Mouse (Mus musculus) granulocyte monocyte progenitor cell, adult 5-6 weeks (primary cell): ENCODE data around the gene Trex1. TPM values are rescaled to one million over a fixed set of nuclear protein-coding genes. Genes with fewer than 3 reads are reported as not detected.

Source experiments
- ATAC-seq: replicated peaks from 2 replicates; pipeline ENCODE4 v1.8.0; 2016; ENCODE audit warnings: mild to moderate bottlenecking, moderate TSS enrichment, inconsistent platforms; ENCODE audit not compliant: poor library complexity, severe bottlenecking
- total RNA-seq, 2 experiments: library from RNA; stranded (forward) in 1 of 2; stranded (reverse) in 1 of 2; fragments of 200-712, 200-1000 nt in 1 of 2; fragments of >200 nt in 1 of 2; fragmentation: Nextera tagmentation in 1 of 2; gene quantifications; 2 replicates each; pipeline ENCODE4 v1.2.3; 2014 to 2017

Gene Trex1
- total RNA-seq (2014; fragmentation: Nextera tagmentation): 23.5 and 32.3 TPM in 2 replicates
- 17.1 and 17.8 TPM in 2 replicates for total RNA-seq (2017)

GRCm38 (mm10) chr9:109059136-109059903 is at the start of gene Trex1:
Gene Trex1, minus strand, starts transcription at chr9:109059734.
- peak; percentile 65 for ATAC-seq

- no peak for ATAC-seq
Measured at GRCm38 (mm10) chr9:109107341-109107740, 47.8 kb upstream of the Trex1 start.

- no peak for ATAC-seq
Measured at GRCm38 (mm10) chr9:109105648-109106047, 46.1 kb upstream of the Trex1 start.

- ATAC-seq: no peak
Measured at GRCm38 (mm10) chr9:109105011-109105410, 45.5 kb upstream of the Trex1 start.

GRCm38 (mm10) chr9:109104083-109104482 is 44.5 kb upstream of the Trex1 start:
- ATAC-seq: no peak

GRCm38 (mm10) chr9:109103250-109103649 is 43.7 kb upstream of the Trex1 start:
- no peak for ATAC-seq

- no peak for ATAC-seq
Measured at GRCm38 (mm10) chr9:109102541-109102940, 43.0 kb upstream of the Trex1 start.

- no peak for ATAC-seq
Measured at GRCm38 (mm10) chr9:109101933-109102445, 42.5 kb upstream of the Trex1 start.

- peak; percentile 60 for ATAC-seq
Measured at GRCm38 (mm10) chr9:109100307-109100928, 40.9 kb upstream of the Trex1 start.

GRCm38 (mm10) chr9:109098969-109099368 is 39.4 kb upstream of the Trex1 start:
- ATAC-seq: no peak

GRCm38 (mm10) chr9:109098366-109098765 is 38.8 kb upstream of the Trex1 start:
- no peak for ATAC-seq

GRCm38 (mm10) chr9:109097831-109098230 is 38.3 kb upstream of the Trex1 start:
- ATAC-seq: no peak

- ATAC-seq: no peak
Measured at GRCm38 (mm10) chr9:109097291-109097690, 37.8 kb upstream of the Trex1 start.

- no peak for ATAC-seq
Measured at GRCm38 (mm10) chr9:109096856-109097255, 37.3 kb upstream of the Trex1 start.

GRCm38 (mm10) chr9:109096251-109096661 is 36.7 kb upstream of the Trex1 start:
- no peak for ATAC-seq

- peak; percentile 73 for ATAC-seq
Measured at GRCm38 (mm10) chr9:109095137-109095982, 35.8 kb upstream of the Trex1 start, which contains the start of gene Plxnb1. Gene Plxnb1, plus strand, starts transcription at chr9:109095389.

GRCm38 (mm10) chr9:109094553-109095136 is 35.1 kb upstream of the Trex1 start:
- peak; percentile 45 for ATAC-seq

GRCm38 (mm10) chr9:109093786-109094552 is 34.4 kb upstream of the Trex1 start:
- ATAC-seq: no peak

- ATAC-seq: no peak
Measured at GRCm38 (mm10) chr9:109092799-109093198, 33.3 kb upstream of the Trex1 start.
